Mouse (Mus musculus) testis, postnatal 10 days (tissue): ENCODE measurements around the gene Slc7a6.
A peak's percentile ranks its signal among the peaks of the same experiment; 100 is the strongest.

ENCODE experiments used
- DNase-seq: peaks from one replicate; pipeline ENCODE4 v3.0.0; 2021; ENCODE audit warnings: low spot score

Slc7a6 gene

GRCm38 (mm10) chr8:106168356-106169016 is at the start of gene Slc7a6:
Gene Slc7a6, plus strand, starts transcription at chr8:106168857.
- peak; percentile 91 for DNase-seq

DNA sequence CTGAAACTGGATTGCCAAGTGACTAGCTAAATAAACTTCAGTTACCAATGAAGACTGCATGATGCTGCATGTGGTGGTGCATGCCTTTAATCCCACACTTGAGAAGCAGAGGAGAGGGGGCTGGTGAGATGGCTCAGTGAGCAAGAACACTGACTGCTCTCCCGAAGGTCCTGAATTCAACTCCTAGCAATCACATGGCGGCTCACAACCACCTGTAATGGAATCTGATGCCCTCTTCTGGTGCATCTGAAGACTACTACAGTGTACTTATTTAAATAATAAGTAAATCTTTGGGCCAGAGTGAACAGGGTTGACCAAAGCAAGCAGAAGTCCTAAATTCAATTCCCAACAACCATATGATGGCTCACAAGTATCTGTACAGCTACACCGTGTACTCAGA is 45.2 kb upstream of the Slc7a6 start:
- DNase-seq, result no peak

- DNase-seq, result no peak
Observed at GRCm38 (mm10) chr8:106126055-106126454, 42.6 kb upstream of the Slc7a6 start.

GRCm38 (mm10) chr8:106127054-106127453 is 41.6 kb upstream of the Slc7a6 start:
- no peak for DNase-seq

GRCm38 (mm10) chr8:106127882-106128410 is 40.7 kb upstream of the Slc7a6 start:
- DNase-seq, result peak; percentile 69

GRCm38 (mm10) chr8:106129232-106129930 is 39.3 kb upstream of the Slc7a6 start:
- no peak for DNase-seq

DNA sequence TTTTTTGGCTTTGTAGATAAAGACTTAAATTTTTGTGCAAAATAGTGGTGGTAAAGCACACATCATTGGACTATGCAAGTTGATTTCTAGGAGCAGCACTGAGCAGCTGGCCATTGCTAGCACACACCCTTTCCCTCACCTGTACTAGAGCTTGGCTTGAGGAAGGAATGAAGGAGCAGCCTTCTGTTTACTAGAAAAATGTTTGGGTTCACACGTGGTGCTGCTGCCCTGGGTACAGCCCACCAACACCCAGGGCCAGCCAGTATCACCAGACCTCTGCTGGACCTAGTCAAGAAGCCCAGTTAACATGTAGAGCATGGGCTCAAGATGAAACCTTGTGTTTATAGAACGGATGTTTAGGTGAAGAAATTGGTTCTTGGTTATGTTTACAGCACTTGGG is 38.7 kb upstream of the Slc7a6 start:
- no peak for DNase-seq

- no peak for DNase-seq
Observed at GRCm38 (mm10) chr8:106130505-106130904, 38.2 kb upstream of the Slc7a6 start.

GRCm38 (mm10) chr8:106131021-106131420 is 37.6 kb upstream of the Slc7a6 start:
- no peak for DNase-seq

GRCm38 (mm10) chr8:106131488-106132222 is 37.0 kb upstream of the Slc7a6 start:
- DNase-seq, result no peak

DNA sequence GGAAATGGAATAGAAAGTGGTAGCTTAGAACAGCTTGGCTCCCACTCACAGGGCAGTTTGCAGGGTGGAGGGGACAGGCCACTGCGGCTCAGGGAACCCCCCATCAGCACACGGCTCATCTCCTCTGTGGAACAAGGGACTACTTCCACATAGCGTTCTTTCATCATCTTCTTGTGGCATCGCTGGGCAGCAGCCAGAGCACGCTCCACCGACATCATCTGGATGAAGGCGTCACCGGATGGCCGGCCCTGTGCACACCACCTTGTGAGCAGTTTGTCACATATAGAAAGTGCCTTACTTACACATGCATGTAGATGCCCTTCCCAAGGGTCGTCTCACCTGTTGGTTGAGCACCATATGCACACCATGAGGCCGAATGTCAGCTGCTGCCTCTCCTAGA is 36.3 kb upstream of the Slc7a6 start:
- no peak for DNase-seq

GRCm38 (mm10) chr8:106133526-106133925 is 35.1 kb upstream of the Slc7a6 start:
- DNase-seq, result no peak

DNA sequence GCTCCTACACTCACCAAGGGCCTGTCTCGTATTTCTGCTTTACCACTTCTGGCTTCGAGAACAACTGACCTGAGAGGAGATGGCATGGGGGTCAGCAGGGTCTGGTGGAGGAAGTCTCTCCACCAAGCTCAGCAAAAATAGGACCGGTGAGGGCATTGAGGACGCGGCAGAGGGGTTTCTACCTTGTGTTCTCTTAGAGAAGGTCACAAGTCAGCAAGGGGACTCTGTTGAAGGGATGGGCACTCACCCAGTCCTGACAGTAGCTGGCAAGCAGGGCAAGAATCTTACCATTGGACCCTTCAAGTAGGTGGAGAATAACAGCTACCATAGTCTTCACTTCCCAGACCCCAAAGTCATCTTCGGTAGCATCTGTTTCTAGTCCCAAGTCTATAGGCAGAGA is 34.7 kb upstream of the Slc7a6 start:
- DNase-seq, result no peak

DNA sequence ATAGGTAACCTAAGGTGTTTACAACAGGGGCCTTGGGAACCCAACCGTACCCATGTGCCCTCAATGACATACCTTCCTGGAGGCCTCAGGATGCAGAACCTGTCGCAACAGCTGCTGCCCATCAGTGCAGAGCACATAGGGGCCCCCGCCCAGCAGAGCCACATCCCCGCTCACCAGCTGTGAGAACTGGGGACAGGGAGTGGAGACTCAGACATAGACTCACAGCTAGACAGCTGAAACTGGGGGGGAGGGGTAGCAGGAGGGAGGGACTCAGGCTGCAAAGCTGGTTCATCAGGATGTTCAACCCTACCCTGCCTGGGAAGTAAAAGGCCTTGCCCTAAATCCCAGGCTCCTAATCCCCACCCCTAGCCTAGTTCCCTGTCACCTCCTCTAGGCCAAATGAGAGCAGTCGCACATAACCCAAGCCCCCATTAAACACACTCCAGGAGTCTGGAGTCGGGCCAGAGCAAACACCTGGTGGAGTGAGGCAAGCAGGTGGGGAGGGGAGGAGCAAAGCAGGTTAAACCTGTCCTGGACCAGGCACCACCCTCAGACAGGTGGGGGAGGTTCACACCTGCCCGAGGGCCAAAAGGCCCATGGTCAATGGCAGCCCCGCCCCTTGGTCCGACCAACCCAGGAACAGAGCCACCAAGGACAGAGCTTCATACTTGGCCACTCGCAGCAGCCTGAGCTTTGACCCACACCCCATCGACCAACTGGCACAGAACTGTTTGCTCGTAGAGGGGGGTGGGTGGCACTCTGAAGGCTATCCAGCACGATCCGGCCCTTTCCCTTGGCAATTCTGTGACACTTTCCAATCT is 33.7 kb upstream of the Slc7a6 start:
- no peak for DNase-seq

DNA sequence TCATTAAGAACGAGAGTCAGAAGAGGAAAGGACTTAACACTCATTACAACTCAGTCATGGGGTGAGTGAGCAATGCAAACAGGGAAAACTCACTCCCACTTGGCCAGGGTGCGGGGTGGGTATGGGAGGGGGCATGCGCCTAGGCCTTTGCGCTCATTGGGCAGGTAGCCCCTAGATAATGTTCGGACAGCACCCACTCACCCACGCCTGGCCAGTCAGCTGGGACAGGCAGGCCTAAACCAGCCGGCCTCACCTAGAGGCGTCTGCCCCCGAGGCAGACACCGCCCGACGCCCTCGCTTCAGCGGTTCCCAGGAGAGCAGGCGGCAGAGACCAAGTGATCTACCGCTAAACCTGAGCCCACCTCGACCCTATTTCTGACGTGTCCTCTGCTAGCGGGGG is 33.0 kb upstream of the Slc7a6 start:
- no peak for DNase-seq

- DNase-seq, result peak; percentile 62
Observed at GRCm38 (mm10) chr8:106136156-106137130, 32.2 kb upstream of the Slc7a6 start, which contains the start of gene Esrp2. Gene Esrp2, minus strand, starts transcription at chr8:106136974.

DNA sequence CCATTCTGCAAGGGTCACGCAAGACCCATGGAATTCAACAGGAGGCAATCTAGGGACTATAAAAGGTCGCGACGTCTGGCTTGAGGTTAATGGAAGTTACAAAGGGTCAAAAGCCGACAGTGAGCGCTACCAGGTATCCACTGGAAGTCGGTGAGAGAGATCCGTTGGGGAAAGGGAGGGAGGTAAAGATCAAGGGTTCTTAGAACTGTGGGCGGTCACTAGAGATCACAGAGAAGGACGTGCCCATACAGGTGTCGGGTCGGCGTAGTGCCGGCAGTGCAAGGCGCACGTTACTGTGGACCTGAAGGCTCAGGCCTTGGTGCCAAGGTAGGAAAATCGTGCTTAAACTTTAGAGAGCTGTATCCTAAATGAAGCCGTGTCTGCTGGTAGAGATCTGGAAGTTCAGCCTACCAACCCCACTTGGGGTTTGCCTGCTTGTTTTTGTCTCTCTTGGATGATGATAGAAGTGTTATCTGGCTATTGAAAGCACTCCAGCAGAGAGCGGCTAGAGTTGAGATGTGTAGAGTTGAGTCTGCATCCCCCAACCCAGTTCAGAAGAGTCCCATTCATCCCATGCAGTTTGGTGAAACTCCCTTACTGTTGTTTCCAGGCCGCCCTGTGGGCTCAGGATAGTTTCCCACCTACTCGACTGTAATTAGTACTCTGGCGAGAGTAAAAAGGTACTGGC is 31.3 kb upstream of the Slc7a6 start:
- DNase-seq, result no peak

- DNase-seq, result peak; percentile 77
Observed at GRCm38 (mm10) chr8:106137906-106138477, 30.7 kb upstream of the Slc7a6 start.

DNA sequence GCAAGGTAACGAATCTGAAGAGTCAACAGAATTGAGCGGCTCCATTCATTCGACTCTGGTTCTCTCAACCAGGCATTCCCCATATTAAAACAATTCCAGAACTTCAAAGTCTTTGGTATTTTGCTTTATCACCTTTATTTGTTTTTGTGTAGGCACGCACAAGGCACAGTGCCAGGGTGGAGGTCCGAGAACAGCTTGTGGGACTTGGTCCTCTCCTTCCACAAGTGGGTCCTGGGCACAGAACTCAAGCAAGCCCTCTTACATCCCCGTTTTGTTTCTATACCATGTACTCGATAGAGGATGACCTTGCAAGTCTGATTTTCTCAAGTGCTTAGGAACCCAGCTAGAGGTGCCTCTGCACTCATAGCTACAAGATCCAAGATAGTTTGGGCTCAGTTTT is 30.0 kb upstream of the Slc7a6 start:
- no peak for DNase-seq

GRCm38 (mm10) chr8:106140191-106140590 is 28.5 kb upstream of the Slc7a6 start:
- DNase-seq, result no peak
